Mouse (Mus musculus): ENCODE data around the gene Armh1.

DNA sequence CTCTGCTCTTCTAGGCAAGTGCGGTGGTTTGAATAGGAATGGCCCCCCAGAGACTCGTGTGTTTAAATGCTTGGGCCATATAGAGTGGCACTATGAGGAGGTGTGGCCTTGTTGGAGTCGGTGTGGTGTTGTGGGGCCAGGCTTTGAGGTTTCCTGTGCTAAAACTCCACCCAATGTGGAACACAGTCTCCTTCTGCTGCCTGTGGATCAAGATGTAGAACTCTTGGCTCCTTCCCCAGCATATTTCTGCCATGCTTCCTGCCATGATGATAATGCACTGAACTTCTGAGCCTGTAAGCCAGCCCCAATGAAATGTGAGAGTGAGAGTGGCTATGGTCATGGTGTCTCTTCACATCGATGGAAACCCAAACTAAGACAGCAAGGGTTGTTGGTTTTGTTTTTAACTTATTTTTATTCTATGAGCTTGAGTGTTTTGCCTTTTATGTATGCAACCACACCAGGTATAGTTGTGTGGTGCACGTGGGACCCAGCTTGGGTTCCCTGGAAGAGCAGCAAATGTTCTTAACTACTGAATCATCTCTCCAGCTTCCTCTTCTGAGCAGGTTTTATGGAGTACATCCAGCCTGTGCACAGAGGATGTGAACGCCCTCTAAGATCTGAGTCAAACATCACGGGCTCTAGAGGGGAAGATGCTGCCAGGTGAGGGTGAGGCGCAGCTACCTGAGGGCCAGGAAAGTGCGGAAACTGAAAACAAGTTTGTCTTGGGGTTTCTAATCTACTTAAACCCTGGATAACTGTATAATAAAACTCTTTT lies 31.0 kb downstream of the Armh1 start:
- TF ChIP-seq CTCF (IDR thresholded peaks at IDR 0.05; ENCODE audit: borderline replicate concordance, extremely low read depth, insufficient read depth, insufficient read length): no peak
- no peak for TF ChIP-seq POLR2A (IDR thresholded peaks at IDR 0.05; ENCODE audit: borderline replicate concordance, extremely low read depth, insufficient read depth, insufficient read length, poor library complexity, severe bottlenecking)

All from brain, embryonic 14.5 days (tissue).